Mouse (Mus musculus): ENCODE results near the gene Ube2j1. TPM values are rescaled to one million over a fixed set of nuclear protein-coding genes. Genes with fewer than 3 reads are reported as not detected.
A peak's percentile ranks its signal among the peaks of the same experiment; 100 is the strongest.

Gene Ube2j1
- polyA plus RNA-seq, 2 experiments from 2014 or later = 35.2 to 37.1 TPM

- ATAC-seq = peak; percentile 94
These were observed 41.4 kb downstream of the Ube2j1 start for GRCm38 (mm10) chr4:33072526-33073161.

GRCm38 (mm10) chr4:33074406-33074805 lies 43.2 kb downstream of the Ube2j1 start:
- no peak for ATAC-seq

- ATAC-seq = no peak
These were observed 43.6 kb downstream of the Ube2j1 start for GRCm38 (mm10) chr4:33074851-33075250.

GRCm38 (mm10) chr4:33075776-33076524 lies 44.7 kb downstream of the Ube2j1 start:
- no peak for ATAC-seq

- peak; percentile 49 for ATAC-seq
These were observed 45.9 kb downstream of the Ube2j1 start for GRCm38 (mm10) chr4:33077161-33077560.

- ATAC-seq = peak; percentile 60
These were observed 46.5 kb downstream of the Ube2j1 start for GRCm38 (mm10) chr4:33077724-33078123.

DNA sequence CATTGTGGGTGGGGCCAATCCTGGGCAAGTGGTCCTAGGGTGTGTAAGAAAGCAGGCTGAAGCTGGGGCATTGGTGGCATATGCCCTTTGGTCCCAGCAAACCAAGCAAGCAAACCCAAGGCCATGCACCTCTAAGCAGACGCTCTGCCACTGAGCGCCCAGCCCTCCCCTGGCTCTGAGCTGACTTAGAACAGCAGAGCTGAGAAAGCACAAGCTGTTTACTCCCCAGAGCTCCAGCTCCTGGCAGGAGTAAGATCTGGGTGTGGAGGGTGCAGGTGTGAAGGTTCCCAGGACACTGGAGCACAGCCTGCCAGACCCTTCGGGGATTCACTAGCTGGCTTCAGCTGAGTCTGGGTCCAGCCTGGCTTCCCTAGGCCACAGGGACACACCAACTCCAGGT lies 47.3 kb downstream of the Ube2j1 start:
- no peak for ATAC-seq

DNA sequence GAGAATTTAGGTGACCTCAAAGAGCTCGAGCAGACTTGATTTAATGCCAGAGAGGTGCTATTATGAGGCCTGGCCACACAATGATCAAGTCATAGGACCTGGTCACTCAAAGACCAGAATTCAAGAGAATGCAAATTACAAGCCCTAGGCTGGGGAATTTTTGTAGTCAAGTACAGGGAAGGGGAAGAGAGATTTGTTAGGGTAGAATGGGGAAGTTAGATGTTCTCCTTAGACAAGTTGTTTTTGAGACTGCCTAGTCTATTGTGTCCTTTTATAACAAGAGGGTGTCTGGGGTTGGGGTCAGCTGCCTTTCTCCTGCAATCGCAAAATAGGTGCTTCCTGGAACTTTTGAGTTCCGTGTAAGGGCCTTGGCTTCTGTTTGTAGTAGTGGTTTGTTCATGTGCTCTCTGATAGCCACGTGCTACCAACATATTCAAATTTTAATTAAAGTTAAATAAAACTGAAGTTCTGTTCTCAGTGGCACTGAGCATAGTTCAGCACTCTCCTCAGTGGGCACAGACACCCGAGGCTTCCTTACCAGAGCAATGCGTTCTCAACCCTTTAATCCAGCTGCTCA lies 68.0 kb downstream of the Ube2j1 start:
- no peak for ATAC-seq

Other genes with a start within 250 kb of the Ube2j1 start
- 10 to 100 TPM; 57.3 to 70.8 TPM for gene Lyrm2, start 231.2 kb upstream of the Ube2j1 start, polyA plus RNA-seq (2017; shearing (Covaris generic))
- gene Ankrd6, start 80.6 kb upstream of the Ube2j1 start, polyA plus RNA-seq (2017; shearing (Covaris generic)) = 1 to 10 TPM; 2.2 TPM
- gene Rragd, start 48.4 kb upstream of the Ube2j1 start, polyA plus RNA-seq (2017; shearing (Covaris generic)) = 1 to 10 TPM; 4.7 to 6.2 TPM
- 10 to 100 TPM; 24.2 to 27.1 TPM for gene Gabrr2, start 31.6 kb downstream of the Ube2j1 start, polyA plus RNA-seq (2017; shearing (Covaris generic))
- not detected for gene Gabrr1, start 101.1 kb downstream of the Ube2j1 start, polyA plus RNA-seq (2017; shearing (Covaris generic))
- not detected for gene Pm20d2, start 158.3 kb downstream of the Ube2j1 start, polyA plus RNA-seq (2017; shearing (Covaris generic))
- gene Srsf12, start 177.6 kb downstream of the Ube2j1 start, polyA plus RNA-seq (2017; shearing (Covaris generic)) = 1 to 10 TPM; 3.5 to 4.2 TPM